Mouse (Mus musculus) stomach, embryonic 14.5 days (tissue): ENCODE data around the gene Twf2. TPM values are rescaled to one million over a fixed set of nuclear protein-coding genes. Genes with fewer than 3 reads are reported as not detected.

Experiments used
- ATAC-seq: fragments of 200-750 bp; cut with Nextera tagmentation; 2 replicates; pipeline ENCODE4 v1.8.0; 2017; ENCODE audit warnings: low read depth, moderate TSS enrichment; ENCODE audit not compliant: insufficient number of reproducible peaks, insufficient read depth, low FRiP score
- H3K27ac ChIP-seq: fragments of 300-500 bp; sonication (generic); 2 replicates; pipeline ENCODE4 v1.5.1; 2014; ENCODE audit warnings: mild to moderate bottlenecking, low read length, moderate library complexity, mixed read lengths
- H3K27me3 ChIP-seq: fragments of 300-500 bp; sonication (generic); 2 replicates; pipeline ENCODE4 v1.6.1; 2014; ENCODE audit warnings: low read length, control low read depth, mixed read lengths; ENCODE audit not compliant: control insufficient read depth, insufficient read depth
- H3K36me3 ChIP-seq: fragments of 300-500 bp; sonication (generic); 2 replicates; pipeline ENCODE4 v1.6.1; 2014; ENCODE audit warnings: mild to moderate bottlenecking, control low read depth, low read length, moderate library complexity, mixed read lengths; ENCODE audit not compliant: control insufficient read depth, insufficient read depth
- H3K4me1 ChIP-seq: fragments of 300-500 bp; sonication (generic); 2 replicates; pipeline ENCODE4 v1.6.1; 2014; ENCODE audit warnings: low read length, control low read depth, mixed read lengths; ENCODE audit not compliant: control insufficient read depth, insufficient read depth
- H3K4me2 ChIP-seq: fragments of 300-500 bp; sonication (generic); replicated peaks from 2 replicates; pipeline ENCODE4 v1.6.1; 2014; ENCODE audit warnings: low read depth, low read length, control low read depth
- H3K4me3 ChIP-seq: fragments of 300-500 bp; sonication (generic); 2 replicates; pipeline ENCODE4 v1.5.1; 2014; ENCODE audit warnings: low read depth, low read length, control low read depth
- H3K9ac ChIP-seq: fragments of 300-500 bp; sonication (generic); replicated peaks from 2 replicates; pipeline ENCODE4 v1.6.1; 2014; ENCODE audit warnings: low read depth, mild to moderate bottlenecking, control low read depth, low read length, moderate library complexity, mixed read lengths
- H3K9me3 ChIP-seq: fragments of 300-500 bp; sonication (generic); 2 replicates; pipeline ENCODE4 v1.6.1; 2016; ENCODE audit warnings: low read depth, low read length, control low read depth; ENCODE audit not compliant: control insufficient read depth
- WGBS: fragments of 180-500 bp; shearing (Covaris S2); extraction: QIAGEN DNeasy Blood & Tissue Kit; methylation state at CpG from one replicate; pipeline ENCODE4 v1.1.7; 2014; 5-methylcytosine and 5-hydroxymethylcytosine counted together
- polyA plus RNA-seq: library from polyadenylated mRNA; unstranded; fragments of >200 nt; fragmentation: Nextera tagmentation; extraction: Ambion mirVana; gene quantifications from 2 replicates; pipeline ENCODE4 v1.2.1, GENCODE M21; 2014

The Twf2 gene
- polyA plus RNA-seq, 1 experiment from 2014 or later, result 69.3 TPM

- Histone ChIP-seq H3K9me3 (no peaks in the 10 kb centered on the region), H3K27ac (no peak overlapping the region), H3K9ac (no peak overlapping the region), H3K27me3 (no peaks in the 10 kb centered on the region), H3K36me3 (peaks cover 54% of the 10 kb centered on the region), H3K4me1 (no peaks in the 10 kb centered on the region), H3K4me2 (no peak overlapping the region), H3K4me3 (no peak overlapping the region)
- no peak for ATAC-seq
- 97% methylated on average over 3 of the region's 3 CpGs for WGBS
These were observed 30.0 kb downstream of the Twf2 start for GRCm38 (mm10) chr9:106232956-106233355.

DNA sequence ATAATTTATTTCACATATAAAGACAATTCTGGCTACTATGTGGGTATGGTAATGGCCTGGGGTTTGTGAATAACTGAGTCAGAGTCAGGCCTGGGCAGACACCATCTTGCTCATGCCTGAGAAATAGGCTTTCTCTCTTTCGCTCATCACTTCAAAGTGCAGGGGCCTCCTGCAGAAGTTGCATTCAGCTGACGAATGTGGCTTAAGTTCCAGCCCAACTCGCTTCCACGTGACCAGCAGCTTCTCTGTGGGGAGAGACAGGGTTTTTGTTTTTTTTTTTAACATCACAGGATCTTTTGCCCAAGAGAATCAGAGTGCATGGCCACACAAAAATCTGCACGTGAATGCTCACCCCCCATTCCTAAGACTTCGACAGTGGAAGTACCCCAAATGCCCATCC is 31.0 kb downstream of the Twf2 start:
- no peak overlapping the region for H3K27ac ChIP-seq
- H3K9ac ChIP-seq, result no peak overlapping the region
- no peaks in the 10 kb centered on the region for H3K4me1 ChIP-seq
- no peak overlapping the region for H3K4me2 ChIP-seq
- peaks cover 64% of the 10 kb centered on the region for H3K36me3 ChIP-seq
- 78% methylated on average over 6 of the region's 6 CpGs for WGBS
- no peak overlapping the region for H3K4me3 ChIP-seq
- ATAC-seq, result no peak
- no peaks in the 10 kb centered on the region for H3K27me3 ChIP-seq
- no peaks in the 10 kb centered on the region for H3K9me3 ChIP-seq

DNA sequence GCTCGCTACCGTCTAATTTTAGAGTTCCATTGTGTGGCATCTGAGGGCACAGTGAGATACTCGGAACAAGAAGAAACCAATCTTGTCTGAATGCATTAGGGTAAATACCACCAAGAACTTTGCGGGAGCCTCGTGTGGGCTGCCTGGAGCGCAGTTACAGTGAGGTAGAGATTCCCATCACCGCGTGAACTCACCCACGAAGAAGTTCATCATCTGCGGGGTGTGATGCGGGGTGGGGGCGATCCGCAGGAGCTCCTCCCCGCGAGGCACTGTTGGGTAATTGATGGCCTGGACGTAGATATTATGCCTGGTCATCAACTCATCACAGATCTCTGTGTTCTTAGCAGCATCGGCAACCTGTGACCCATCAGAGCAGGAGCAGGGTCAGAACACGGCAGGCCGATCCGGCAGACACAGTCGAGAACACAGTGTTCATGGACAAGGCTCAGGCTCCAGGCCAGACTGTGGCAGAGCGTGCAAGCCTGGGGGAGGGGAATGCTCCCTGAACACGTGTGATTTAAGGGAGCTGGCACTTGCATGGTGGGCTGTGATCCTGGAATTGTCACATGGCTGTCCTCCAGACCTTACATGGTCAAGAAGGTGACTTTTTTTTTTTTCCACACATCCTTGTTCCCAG is 32.4 kb downstream of the Twf2 start:
- Histone ChIP-seq H3K9me3 (no peaks in the 10 kb centered on the region), H3K4me1 (no peaks in the 10 kb centered on the region), H3K4me2 (no peak overlapping the region), H3K27me3 (no peaks in the 10 kb centered on the region), H3K36me3 (peaks cover 70% of the 10 kb centered on the region), H3K27ac (no peak overlapping the region), H3K9ac (no peak overlapping the region), H3K4me3 (no peak overlapping the region)
- no peak for ATAC-seq
- 86% methylated on average over 23 of the region's 23 CpGs for WGBS

- H3K36me3 ChIP-seq, result peaks cover 80% of the 10 kb centered on the region
- H3K27me3 ChIP-seq, result no peaks in the 10 kb centered on the region
- H3K27ac ChIP-seq, result no peak overlapping the region
- no peak for ATAC-seq
- no peak overlapping the region for H3K4me2 ChIP-seq
- 92% methylated on average over 23 of the region's 23 CpGs for WGBS
- no peak overlapping the region for H3K9ac ChIP-seq
- H3K4me3 ChIP-seq, result no peak overlapping the region
- H3K9me3 ChIP-seq, result no peaks in the 10 kb centered on the region
- H3K4me1 ChIP-seq, result no peaks in the 10 kb centered on the region
These were observed 33.4 kb downstream of the Twf2 start for GRCm38 (mm10) chr9:106236156-106236817.

DNA sequence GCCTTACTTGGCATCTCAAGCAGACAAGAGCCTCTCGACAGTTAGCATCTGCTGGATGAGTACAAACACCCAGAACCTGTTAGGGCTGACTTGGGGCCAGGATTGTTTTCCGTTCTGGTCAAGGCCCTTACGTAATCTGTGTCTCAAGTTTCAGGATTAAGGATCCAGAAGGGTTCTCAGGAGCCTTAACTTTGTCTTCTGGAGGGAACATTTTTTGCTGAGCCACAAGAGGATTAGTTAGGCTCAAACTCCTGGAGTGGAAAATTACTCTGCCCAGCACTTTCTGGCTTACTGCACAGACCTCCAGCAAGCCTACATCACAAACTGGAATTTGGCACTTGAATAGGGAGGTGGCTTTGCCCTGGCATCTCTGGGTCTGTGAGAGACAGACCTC is 33.9 kb downstream of the Twf2 start:
- no peak for ATAC-seq
- Histone ChIP-seq H3K9ac (no peak overlapping the region), H3K9me3 (no peaks in the 10 kb centered on the region), H3K4me1 (no peaks in the 10 kb centered on the region), H3K27ac (no peak overlapping the region), H3K36me3 (peaks cover 85% of the 10 kb centered on the region), H3K4me2 (no peak overlapping the region), H3K4me3 (no peak overlapping the region), H3K27me3 (no peaks in the 10 kb centered on the region)
- WGBS, result 73% methylated on average over 3 of the region's 3 CpGs

GRCm38 (mm10) chr9:106237401-106237800 is 34.5 kb downstream of the Twf2 start:
- Histone ChIP-seq H3K36me3 (peaks cover 87% of the 10 kb centered on the region), H3K4me1 (no peaks in the 10 kb centered on the region), H3K9ac (no peak overlapping the region), H3K4me2 (no peak overlapping the region), H3K9me3 (no peaks in the 10 kb centered on the region), H3K27ac (no peak overlapping the region), H3K4me3 (no peak overlapping the region), H3K27me3 (no peaks in the 10 kb centered on the region)
- ATAC-seq, result no peak
- WGBS, result 90% methylated on average over 8 of the region's 8 CpGs

DNA sequence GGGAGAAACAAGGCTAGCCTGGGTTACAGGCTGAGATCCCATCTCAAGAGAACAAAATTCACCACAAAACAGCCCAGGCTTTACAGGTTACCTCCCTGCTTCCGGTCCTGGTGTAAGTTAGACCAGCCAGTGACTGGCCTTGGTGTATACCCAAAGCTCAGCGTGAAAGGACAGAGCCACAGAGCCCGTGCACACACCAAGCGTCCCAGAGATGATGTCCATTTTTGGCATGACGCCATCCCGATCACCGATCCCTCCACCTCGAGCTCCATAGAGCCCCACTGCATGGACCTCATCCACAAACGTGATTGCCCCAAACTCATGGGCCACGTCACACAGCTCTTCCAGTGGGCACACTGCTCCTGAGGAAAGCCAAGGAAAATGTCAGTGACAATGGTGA is 35.0 kb downstream of the Twf2 start:
- no peak overlapping the region for H3K27ac ChIP-seq
- no peaks in the 10 kb centered on the region for H3K9me3 ChIP-seq
- no peaks in the 10 kb centered on the region for H3K4me1 ChIP-seq
- H3K4me2 ChIP-seq, result no peak overlapping the region
- no peak overlapping the region for H3K4me3 ChIP-seq
- WGBS, result 93% methylated on average over 10 of the region's 10 CpGs
- no peaks in the 10 kb centered on the region for H3K27me3 ChIP-seq
- H3K36me3 ChIP-seq, result peaks cover 87% of the 10 kb centered on the region
- ATAC-seq, result no peak
- H3K9ac ChIP-seq, result no peak overlapping the region

- Histone ChIP-seq H3K4me3 (no peak overlapping the region), H3K27ac (no peak overlapping the region), H3K4me1 (peaks cover 4% of the 10 kb centered on the region), H3K36me3 (peaks cover 59% of the 10 kb centered on the region), H3K27me3 (no peaks in the 10 kb centered on the region), H3K4me2 (no peak overlapping the region), H3K9me3 (no peaks in the 10 kb centered on the region), H3K9ac (no peak overlapping the region)
- ATAC-seq, result no peak
- WGBS, result 88% methylated on average over 10 of the region's 10 CpGs
These were observed 38.7 kb downstream of the Twf2 start for GRCm38 (mm10) chr9:106241541-106242164.
